Mouse (Mus musculus) frontal cortex, postnatal 10 days (tissue): ENCODE results near the gene Ltbp3.
"Not testable (repeated sequence)": the region's sequence is repeated elsewhere in the genome, so short reads cannot be mapped to it uniquely, and the experiment has no call there.

Source experiments
- DNase-seq, 2 experiments: peaks; one replicate each; pipeline ENCODE4 v3.0.0; 2022; ENCODE audit warnings: low spot score in 2 of 2, mixed read lengths in 1 of 2

Gene Ltbp3

GRCm38 (mm10) chr19:5793917-5794770 lies 53.4 kb downstream of the Ltbp3 start:
- DNase-seq = not testable (repeated sequence)

- DNase-seq = no peak
Measured at GRCm38 (mm10) chr19:5794771-5795576, 54.3 kb downstream of the Ltbp3 start.

GRCm38 (mm10) chr19:5795668-5796572 lies 55.2 kb downstream of the Ltbp3 start:
- DNase-seq = no peak

GRCm38 (mm10) chr19:5796573-5797111 lies 55.9 kb downstream of the Ltbp3 start:
- DNase-seq = no peak

GRCm38 (mm10) chr19:5797381-5798111 lies 56.8 kb downstream of the Ltbp3 start:
- no peak for DNase-seq

GRCm38 (mm10) chr19:5798700-5799479 lies 58.2 kb downstream of the Ltbp3 start:
- DNase-seq = no peak

- DNase-seq = no peak
Measured at GRCm38 (mm10) chr19:5799566-5800349, 59.1 kb downstream of the Ltbp3 start.

GRCm38 (mm10) chr19:5800350-5800631 lies 59.6 kb downstream of the Ltbp3 start:
- no peak for DNase-seq

GRCm38 (mm10) chr19:5800632-5801431 lies 60.1 kb downstream of the Ltbp3 start:
- DNase-seq = no peak

- no peak for DNase-seq
Measured at GRCm38 (mm10) chr19:5801432-5801964, 60.8 kb downstream of the Ltbp3 start.

GRCm38 (mm10) chr19:5802011-5802786 lies 61.5 kb downstream of the Ltbp3 start:
- peak; percentile 85 to 93 for DNase-seq

GRCm38 (mm10) chr19:5802787-5803040 lies 62.0 kb downstream of the Ltbp3 start:
- no peak for DNase-seq

- DNase-seq = peak; percentile 98 to 100
Measured at GRCm38 (mm10) chr19:5803041-5803880, 62.6 kb downstream of the Ltbp3 start.

- no peak for DNase-seq
Measured at GRCm38 (mm10) chr19:5803881-5804279, 63.2 kb downstream of the Ltbp3 start.

GRCm38 (mm10) chr19:5804371-5804899 lies 63.7 kb downstream of the Ltbp3 start:
- DNase-seq = no peak

- DNase-seq = no peak
Measured at GRCm38 (mm10) chr19:5806051-5806808, 65.5 kb downstream of the Ltbp3 start.
